Mouse (Mus musculus): ENCODE measurements at regions not wholly inside any gene's neighbourhood (a gene's known extent, or its start where the extent isn't known, plus 50 kb on each side); places are given as distances from the start of the nearest gene placed in this dataset.
A peak's percentile ranks its signal among the peaks of the same experiment; 100 is the strongest.

GRCm38 (mm10) chr7:113059211-113059966 lies 105.6 kb downstream of the Rassf10 start:
- peak; percentile 69 to 73 for DNase-seq
- intact Hi-C loops (cut with DNase I) = loop anchor here (5.0 kb wide), 1 partner anchor 102 kb away; no protein-coding TSS in a partner anchor

GRCm38 (mm10) chr7:113059967-113060284 lies 106.2 kb downstream of the Rassf10 start:
- intact Hi-C loops (cut with DNase I) = loop anchor here (5.0 kb wide), 1 partner anchor 103 kb away; no protein-coding TSS in a partner anchor
- DNase-seq = no peak

GRCm38 (mm10) chr7:113060991-113061390 lies 107.2 kb downstream of the Rassf10 start:
- no peak for DNase-seq
- intact Hi-C loops (cut with DNase I) = no loop called here

GRCm38 (mm10) chr7:113066536-113066935 lies 112.8 kb downstream of the Rassf10 start:
- intact Hi-C loops (cut with DNase I) = no loop called here
- DNase-seq = peak; percentile 35 to 42

- intact Hi-C loops (cut with DNase I) = no loop called here
- no peak for DNase-seq
Measured at GRCm38 (mm10) chr7:113068296-113068695, 114.5 kb downstream of the Rassf10 start.

- intact Hi-C loops (cut with DNase I) = no loop called here
- DNase-seq = no peak
Measured at GRCm38 (mm10) chr7:113069336-113069924, 115.7 kb downstream of the Rassf10 start.

- intact Hi-C loops (cut with DNase I) = loop anchor here (10.0 kb wide), 1 partner anchor 763 kb away; no protein-coding TSS in a partner anchor
- DNase-seq = no peak
Measured at GRCm38 (mm10) chr7:113071418-113071817, 117.7 kb downstream of the Rassf10 start.

GRCm38 (mm10) chr7:113073781-113074180 lies 120.0 kb downstream of the Rassf10 start:
- intact Hi-C loops (cut with DNase I) = loop anchor here (10.0 kb wide), 1 partner anchor 761 kb away; no protein-coding TSS in a partner anchor
- DNase-seq = no peak

GRCm38 (mm10) chr7:113075371-113075770 lies 121.6 kb downstream of the Rassf10 start:
- intact Hi-C loops (cut with DNase I) = loop anchor here (10.0 kb wide), 1 partner anchor 759 kb away; no protein-coding TSS in a partner anchor
- DNase-seq = no peak

GRCm38 (mm10) chr7:113076243-113076642 lies 122.5 kb downstream of the Rassf10 start:
- no peak for DNase-seq
- intact Hi-C loops (cut with DNase I) = loop anchor here (10.0 kb wide), 1 partner anchor 759 kb away; no protein-coding TSS in a partner anchor

GRCm38 (mm10) chr7:113081120-113081519 lies 126.1 kb upstream of the Arntl start:
- peak in 1 of 2 experiments; percentile 17 for DNase-seq

GRCm38 (mm10) chr7:113084930-113085625 lies 122.2 kb upstream of the Arntl start:
- no peak for DNase-seq
- intact Hi-C loops (cut with DNase I) = no loop called here

More at GRCm38 (mm10) chr7:113081120-113081519, 126.1 kb upstream of the Arntl start:
- intact Hi-C loops (cut with DNase I) = no loop called here

- DNase-seq = no peak
- intact Hi-C loops (cut with DNase I) = no loop called here
Measured at GRCm38 (mm10) chr7:113086158-113086557, 121.1 kb upstream of the Arntl start.

- intact Hi-C loops (cut with DNase I) = no loop called here
- DNase-seq = no peak
Measured at GRCm38 (mm10) chr7:113087646-113088045, 119.6 kb upstream of the Arntl start.

GRCm38 (mm10) chr7:113089044-113089443 lies 118.2 kb upstream of the Arntl start:
- no peak for DNase-seq
- intact Hi-C loops (cut with DNase I) = no loop called here

- DNase-seq = no peak
- intact Hi-C loops (cut with DNase I) = no loop called here
Measured at GRCm38 (mm10) chr7:113093931-113094330, 113.3 kb upstream of the Arntl start.

GRCm38 (mm10) chr7:113095092-113095491 lies 112.2 kb upstream of the Arntl start:
- no peak for DNase-seq
- intact Hi-C loops (cut with DNase I) = no loop called here

GRCm38 (mm10) chr7:113104265-113104664 lies 103.0 kb upstream of the Arntl start:
- intact Hi-C loops (cut with DNase I) = no loop called here
- no peak for DNase-seq

GRCm38 (mm10) chr7:113105359-113105758 lies 101.9 kb upstream of the Arntl start:
- intact Hi-C loops (cut with DNase I) = no loop called here
- DNase-seq = no peak

GRCm38 (mm10) chr7:113106731-113107130 lies 100.5 kb upstream of the Arntl start:
- intact Hi-C loops (cut with DNase I) = no loop called here
- no peak for DNase-seq

GRCm38 (mm10) chr7:113107965-113108364 lies 99.3 kb upstream of the Arntl start:
- intact Hi-C loops (cut with DNase I) = no loop called here
- no peak for DNase-seq

Measured in heart, postnatal 14 days (tissue).